Mouse (Mus musculus) C2C12 (cell line): ENCODE measurements around the gene Kctd4.

Experiments used
- CEBPB ChIP-seq: IDR thresholded peaks from one replicate; pipeline ENCODE4 v1.6.1; 2011; ENCODE audit warnings: low read depth, mild to moderate bottlenecking, control low read depth, moderate library complexity
- CTCF ChIP-seq: IDR thresholded peaks from one replicate; pipeline ENCODE4 v1.5.1; 2011; ENCODE audit not compliant: control insufficient read depth, insufficient read depth, insufficient read length
- MYOD1 ChIP-seq: IDR thresholded peaks from one replicate; pipeline ENCODE4 v1.6.1; 2011; ENCODE audit warnings: low read depth; ENCODE audit not compliant: control insufficient read depth, insufficient read length
- MYOG ChIP-seq: IDR thresholded peaks from one replicate; pipeline ENCODE4 v1.6.1; 2011; ENCODE audit not compliant: control insufficient read depth, insufficient read length; ENCODE audit errors: extremely low read depth

GRCm38 (mm10) chr14:75964433-75964832, 9.6 kb downstream of the Kctd4 start:
- TF ChIP-seq CTCF (no peak), MYOD1 (no peak), CEBPB (no peak), MYOG (no peak)
